Mouse (Mus musculus) myocyte (in vitro differentiated cells): ENCODE measurements at regions not wholly inside any gene's neighbourhood (a gene's known extent, or its start where the extent isn't known, plus 50 kb on each side); places are given as distances from the start of the nearest gene placed in this dataset.

ENCODE experiments used
- CEBPB ChIP-seq: IDR thresholded peaks from 2 replicates; pipeline ENCODE4 v1.6.1; 2011; ENCODE audit warnings: mild to moderate bottlenecking, moderate library complexity; ENCODE audit not compliant: poor library complexity, insufficient read depth, severe bottlenecking
- E2F4 ChIP-seq: IDR thresholded peaks from one replicate; pipeline ENCODE4 v1.6.1; 2011; ENCODE audit warnings: mild to moderate bottlenecking, control low read depth, moderate library complexity; ENCODE audit not compliant: insufficient read depth
- MAX ChIP-seq: IDR thresholded peaks from one replicate; pipeline ENCODE4 v1.6.1; 2011; ENCODE audit warnings: low read depth, mild to moderate bottlenecking, control low read depth
- MYOD1 ChIP-seq, 3 experiments: IDR thresholded peaks; one replicate each; pipeline ENCODE4 v1.6.1; 2011; ENCODE audit warnings: control low read depth in 2 of 3, low read depth in 2 of 3, mild to moderate bottlenecking in 2 of 3, moderate library complexity in 1 of 3; ENCODE audit not compliant: insufficient read length in 2 of 3, control insufficient read depth in 1 of 3
- MYOG ChIP-seq, 3 experiments: IDR thresholded peaks; one replicate each; pipeline ENCODE4 v1.6.1; 2011; ENCODE audit warnings: control low read depth in 2 of 3, low read depth in 2 of 3, mild to moderate bottlenecking in 2 of 3; ENCODE audit not compliant: insufficient read length in 2 of 3, control insufficient read depth in 1 of 3, insufficient read depth in 1 of 3
- POLR2A ChIP-seq: IDR thresholded peaks from one replicate; pipeline ENCODE4 v1.6.1; 2011; ENCODE audit warnings: low read depth, mild to moderate bottlenecking, control low read depth, moderate library complexity; ENCODE audit not compliant: insufficient read length
- POLR2AphosphoS2 ChIP-seq: IDR thresholded peaks from one replicate; pipeline ENCODE4 v1.6.1; 2011; ENCODE audit warnings: low read depth, control low read depth; ENCODE audit not compliant: insufficient read length
- REST ChIP-seq: IDR thresholded peaks from one replicate; pipeline ENCODE4 v1.6.1; 2011; ENCODE audit warnings: mild to moderate bottlenecking, control low read depth, moderate library complexity; ENCODE audit not compliant: insufficient read depth, insufficient read length
- SRF ChIP-seq: IDR thresholded peaks from one replicate; pipeline ENCODE4 v1.6.1; 2011; ENCODE audit warnings: low read depth; ENCODE audit not compliant: control insufficient read depth, insufficient read length
- TCF12 ChIP-seq: IDR thresholded peaks from one replicate; pipeline ENCODE4 v1.6.1; 2011; ENCODE audit warnings: mild to moderate bottlenecking, control low read depth; ENCODE audit not compliant: poor library complexity, insufficient read depth, severe bottlenecking
- TCF3 ChIP-seq: IDR thresholded peaks from one replicate; pipeline ENCODE4 v1.6.1; 2011; ENCODE audit warnings: low read depth, control low read depth; ENCODE audit not compliant: insufficient read length
- USF1 ChIP-seq: IDR thresholded peaks from one replicate; pipeline ENCODE4 v1.6.1; 2011; ENCODE audit warnings: low read depth, mild to moderate bottlenecking, control low read depth, moderate library complexity

- TF ChIP-seq POLR2A: no peak
- no peak for TF ChIP-seq USF1
- TF ChIP-seq TCF12: no peak
- TF ChIP-seq TCF3: no peak
- no peak for TF ChIP-seq CEBPB
- TF ChIP-seq MAX: no peak
- TF ChIP-seq E2F4: no peak
- no peak for TF ChIP-seq REST
- no peak for TF ChIP-seq POLR2AphosphoS2
- no peak for TF ChIP-seq MYOD1 (IDR thresholded peaks at IDR 0.05; ENCODE audit: control insufficient read depth in 1 of 3, insufficient read length in 2 of 3, low read depth in 2 of 3)
- no peak for TF ChIP-seq MYOG (IDR thresholded peaks at IDR 0.05; ENCODE audit: control insufficient read depth in 1 of 3, insufficient read depth in 1 of 3, insufficient read length in 2 of 3, low read depth in 2 of 3)
- no peak for TF ChIP-seq SRF
Measured at GRCm38 (mm10) chr9:61016673-61017072, 222.3 kb downstream of the Uaca start.
